Mouse (Mus musculus): ENCODE measurements around the gene Bcorl1. TPM values are rescaled to one million over a fixed set of nuclear protein-coding genes. Genes with fewer than 3 reads are reported as not detected.

Gene Bcorl1
- 10 to 100 TPM; 21.3 to 26.5 TPM for total RNA-seq (2023)

GRCm38 (mm10) chrX:48341141-48341540, at the start of gene Bcorl1:
TSS of gene Bcorl1 (plus strand) at chrX:48341358.

Other genes starting within 250 kb of the Bcorl1 start
- not detected for gene Xpnpep2, start 232.6 kb upstream of the Bcorl1 start, total RNA-seq (2023)
- gene Sash3, start 194.9 kb upstream of the Bcorl1 start, total RNA-seq (2023): 100 to 1,000 TPM; 107 to 123 TPM
- 10 to 100 TPM; 40.5 to 40.9 TPM for gene Zdhhc9, start 132.5 kb upstream of the Bcorl1 start, total RNA-seq (2023)
- gene Utp14a, start 84.5 kb upstream of the Bcorl1 start, total RNA-seq (2023): 10 to 100 TPM; 22.3 to 23.8 TPM
- 10 to 100 TPM; 87.3 to 90.4 TPM for gene Elf4, start 121.8 kb downstream of the Bcorl1 start, total RNA-seq (2023)
- gene Aifm1, start 172.2 kb downstream of the Bcorl1 start, total RNA-seq (2023): 10 to 100 TPM; 16.5 to 17.9 TPM
- gene Rab33a, start 177.9 kb downstream of the Bcorl1 start, total RNA-seq (2023): not detected

Data from neutrophil, adult 83 days (primary cell).